Mouse (Mus musculus) Patski (cell line): ENCODE results near the gene Dab1. TPM values are rescaled to one million over a fixed set of nuclear protein-coding genes. Genes with fewer than 3 reads are reported as not detected.
A peak's percentile ranks its signal among the peaks of the same experiment; 100 is the strongest.

ENCODE experiments used
- ATAC-seq: fragments of 100-300 bp; one replicate; pipeline ENCODE4 v1.8.0; 2021
- CTCF ChIA-PET: fragments of 350-600 bp; sonication (Branson Sonifier 250); formaldehyde crosslinking; loops from one replicate; lab custom pipeline; 2022; ENCODE audit warnings: inconsistent platforms; lab: Charles Lee
- POLR2A ChIA-PET: fragments of 350-600 bp; sonication (Branson Sonifier 250); formaldehyde crosslinking; loops from one replicate; lab custom pipeline; 2022; ENCODE audit warnings: antibody characterized with exemption, inconsistent platforms; lab: Charles Lee
- DNase-seq: peaks from one replicate; pipeline ENCODE4 v3.0.0-alpha.2; 2011; ENCODE audit warnings: low read depth, low spot score
- H3K27me3 ChIP-seq: fragments of 371-371 bp; one replicate; pipeline ENCODE4 v1.5.1; 2021
- CTCF ChIP-seq: fragments of 100-300 bp; IDR thresholded peaks from one replicate; pipeline ENCODE4 v1.5.1; 2021
- in situ Hi-C: fragments of 300-500 bp; cut with MboI; formaldehyde crosslinking; loops from 3 replicates; pipeline ENCODE4 v1.11.1; 2018; ENCODE audit warnings: low pct_unique_long_range_greater_than_20kb, mixed read lengths
- polyA plus RNA-seq: library from polyadenylated mRNA; unstranded; gene quantifications from one replicate; pipeline ENCODE4 v1.2.3, GENCODE M21; 2021

The Dab1 gene
- polyA plus RNA-seq, 1 experiment from 2014 or later = 0.08 TPM

DNA sequence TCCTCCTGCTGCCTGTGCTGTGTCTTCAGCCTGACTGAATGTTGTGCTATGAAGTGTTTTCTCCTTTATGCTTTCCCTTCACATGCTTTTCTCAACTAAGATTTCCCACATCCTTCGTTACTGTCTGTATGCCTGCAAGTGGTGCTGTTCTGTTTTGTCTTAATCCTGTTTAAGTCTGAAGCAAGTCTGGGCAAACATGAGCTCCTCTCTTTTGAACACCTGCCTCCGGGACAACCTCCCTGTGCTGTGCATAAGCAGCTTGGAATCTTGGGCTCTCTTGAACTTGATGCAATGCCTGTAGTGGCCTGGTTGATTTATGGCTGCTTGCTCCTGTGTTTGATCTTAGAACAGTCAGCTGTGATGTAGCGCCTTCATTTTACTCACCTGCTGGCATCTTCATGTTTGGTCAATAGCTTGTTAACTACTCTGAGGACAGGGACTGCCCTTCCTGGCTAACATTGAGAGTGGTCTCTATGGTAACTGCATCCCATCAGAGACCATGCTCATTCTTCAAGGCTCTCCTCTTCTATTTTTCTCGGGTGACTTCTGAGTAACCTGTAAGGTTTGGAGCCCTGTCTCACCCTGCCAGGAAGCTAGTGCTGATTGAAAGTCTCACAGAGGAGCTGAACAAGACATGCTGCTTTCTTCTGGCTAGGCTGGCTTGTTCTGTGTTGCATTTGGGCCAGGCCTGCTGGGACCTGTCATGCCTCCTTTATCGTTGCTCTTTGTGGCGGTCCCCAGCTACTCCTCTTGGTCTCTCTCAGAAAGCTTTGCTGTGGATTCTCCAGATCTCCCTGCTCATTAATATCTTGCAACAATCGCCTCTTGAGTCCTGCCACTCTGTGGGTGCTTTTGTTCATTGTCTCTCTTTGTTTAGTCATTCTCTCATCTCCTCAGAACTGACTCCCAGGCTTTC, 342.2 kb downstream of the Dab1 start:
- DNase-seq (no peak), ATAC-seq (no peak)
- H3K27me3 ChIP-seq = no peaks in the 10 kb centered on the region
- no peak for TF ChIP-seq CTCF
- CTCF ChIA-PET = interaction anchor here (0.9 to 1.1 kb wide), 2 partner anchors 10 to 14 kb away, joined by 3 read pairs; no protein-coding TSS in a partner anchor
- POLR2A ChIA-PET = no interaction called here
- in situ Hi-C loops = no loop called here

DNA sequence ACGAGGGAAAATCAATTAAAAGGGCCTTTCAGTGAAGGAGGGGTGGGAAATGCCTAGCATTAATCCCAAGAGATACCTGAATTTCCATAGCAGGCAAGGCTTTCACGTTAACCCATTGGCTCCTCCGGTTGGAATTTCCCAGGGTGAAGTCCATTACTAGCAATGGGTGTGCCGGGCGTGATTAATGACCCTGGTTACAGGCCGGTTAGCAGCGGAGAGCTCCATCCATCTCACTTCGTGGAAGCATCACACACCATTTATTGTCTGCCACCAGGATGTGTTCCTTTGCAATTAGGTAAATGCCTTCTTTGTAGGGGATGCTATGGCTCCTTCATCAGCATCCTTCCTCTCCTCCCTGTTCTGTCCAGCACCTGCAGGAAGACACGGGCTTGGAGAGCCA, 350.7 kb downstream of the Dab1 start:
- in situ Hi-C loops = no loop called here
- ChIA-PET POLR2A (no interaction called here), CTCF (interaction anchor here (0.8 kb wide), 1 partner anchor 14 kb away, joined by 3 read pairs; no protein-coding TSS in a partner anchor)
- DNase-seq = no peak
- H3K27me3 ChIP-seq = no peaks in the 10 kb centered on the region
- ATAC-seq = no peak
- no peak for TF ChIP-seq CTCF

DNA sequence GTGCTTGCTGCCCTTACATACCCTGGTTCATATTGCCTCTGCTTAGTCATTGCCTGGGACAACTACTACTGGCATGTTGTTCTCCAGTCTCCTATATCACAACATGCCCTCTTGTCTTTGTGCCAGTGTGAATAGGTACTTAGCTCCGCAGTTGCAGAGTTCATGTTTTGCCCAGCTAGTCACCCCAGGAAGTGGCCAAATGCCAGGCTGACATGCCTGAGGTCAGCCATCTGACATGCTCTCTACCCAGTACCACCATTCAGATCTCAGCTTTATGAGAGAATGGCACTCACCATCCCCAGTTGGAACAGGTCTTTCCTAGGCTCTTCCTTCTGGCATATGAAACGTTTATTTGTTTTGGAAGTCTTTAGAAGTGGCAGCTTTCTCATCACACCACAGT, 355.4 kb downstream of the Dab1 start:
- in situ Hi-C loops = no loop called here
- ChIA-PET POLR2A (no interaction called here), CTCF (no interaction called here)
- DNase-seq (no peak), ATAC-seq (no peak)
- TF ChIP-seq CTCF = no peak
- H3K27me3 ChIP-seq = no peaks in the 10 kb centered on the region

DNA sequence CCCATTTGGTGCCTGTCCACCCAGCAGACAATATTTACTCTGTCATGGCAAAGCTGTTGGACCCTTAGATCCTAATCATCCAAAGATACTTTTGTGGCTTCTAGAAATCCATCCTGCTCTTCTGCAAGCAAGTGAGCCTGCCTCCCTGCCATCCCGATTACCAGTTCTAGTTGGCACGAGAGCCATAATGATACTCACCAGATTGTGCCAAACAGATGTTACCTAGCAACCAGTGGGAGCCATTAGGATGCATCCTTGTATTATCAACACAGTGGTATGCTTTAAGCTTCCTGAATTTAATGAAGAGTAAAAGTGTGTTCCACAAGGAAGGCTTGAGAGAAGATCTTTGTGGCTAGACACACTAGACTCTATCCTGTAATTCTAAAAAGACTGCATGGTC, 355.8 kb downstream of the Dab1 start:
- CTCF ChIA-PET = no interaction called here
- no peaks in the 10 kb centered on the region for H3K27me3 ChIP-seq
- no peak for TF ChIP-seq CTCF
- POLR2A ChIA-PET = no interaction called here
- no peak for ATAC-seq
- no peak for DNase-seq
- in situ Hi-C loops = no loop called here

DNA sequence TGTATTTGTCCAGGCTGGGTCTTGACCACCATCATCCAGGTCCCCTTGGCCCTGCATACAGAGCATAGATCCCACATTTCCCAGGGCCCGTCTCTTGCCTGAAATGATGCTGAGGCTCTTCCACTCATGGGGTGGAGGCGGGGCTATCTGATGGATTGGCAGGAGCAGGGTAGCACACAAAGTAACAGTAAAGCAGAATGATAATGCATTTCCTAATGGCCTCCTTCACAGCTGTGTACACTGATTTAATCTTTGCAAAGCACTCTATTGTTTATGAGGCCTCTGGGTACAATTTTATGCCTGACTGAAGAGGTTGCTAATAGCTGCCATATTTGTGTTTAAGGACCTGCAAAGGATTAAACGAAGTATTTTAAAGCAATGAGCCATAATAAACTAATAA, 374.7 kb downstream of the Dab1 start:
- no peak for TF ChIP-seq CTCF
- no peak for DNase-seq
- H3K27me3 ChIP-seq = no peaks in the 10 kb centered on the region
- POLR2A ChIA-PET = no interaction called here
- in situ Hi-C loops = no loop called here
- no peak for ATAC-seq
- CTCF ChIA-PET = no interaction called here

DNA sequence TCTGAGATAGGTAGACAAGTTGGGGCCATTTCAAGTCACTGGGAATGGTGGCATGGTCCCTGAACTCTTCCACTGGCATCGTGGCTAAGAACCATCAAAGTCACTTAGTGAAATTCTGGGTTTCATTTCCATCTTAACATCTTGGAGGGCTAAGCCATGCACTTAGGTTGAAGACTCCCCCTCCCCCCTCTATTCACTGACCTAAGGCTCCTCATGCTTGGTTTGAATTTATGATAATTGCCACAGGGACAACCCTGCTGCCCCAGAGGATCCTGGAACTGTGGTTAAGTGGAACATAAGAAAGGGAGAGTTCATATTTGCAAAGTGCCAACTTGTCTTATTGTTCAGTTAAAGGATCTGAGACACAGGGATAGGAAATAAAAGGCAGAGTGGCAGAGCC, 375.2 kb downstream of the Dab1 start:
- POLR2A ChIA-PET = no interaction called here
- ATAC-seq (no peak), DNase-seq (no peak)
- no peak for TF ChIP-seq CTCF
- CTCF ChIA-PET = no interaction called here
- in situ Hi-C loops = no loop called here
- no peaks in the 10 kb centered on the region for H3K27me3 ChIP-seq

DNA sequence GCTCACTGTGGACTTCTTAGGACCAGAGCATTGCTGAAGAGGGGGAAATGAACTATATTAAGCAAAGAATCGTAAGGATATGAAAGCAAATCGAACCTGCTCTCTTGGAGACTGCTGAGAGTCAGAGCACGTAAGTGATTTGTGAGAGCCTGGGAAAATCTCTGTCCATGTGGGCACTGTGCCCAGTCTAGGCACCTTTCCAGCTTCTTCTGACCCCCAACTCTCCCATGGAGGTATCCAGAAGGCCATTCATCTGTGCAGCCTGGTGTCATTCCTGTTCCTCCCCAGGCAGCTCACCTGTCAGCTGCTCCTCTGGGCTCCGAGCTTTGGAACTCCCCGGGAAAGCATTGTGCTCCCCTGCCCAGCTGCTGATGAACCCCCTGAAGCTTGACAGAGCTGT, 389.2 kb downstream of the Dab1 start:
- DNase-seq (peak; percentile 4), ATAC-seq (no peak)
- ChIA-PET POLR2A (no interaction called here), CTCF (interaction anchor here (1.3 kb wide), 1 partner anchor 155 kb away, joined by 3 read pairs; no protein-coding TSS in a partner anchor)
- in situ Hi-C loops = no loop called here
- H3K27me3 ChIP-seq = no peaks in the 10 kb centered on the region
- TF ChIP-seq CTCF = no peak

DNA sequence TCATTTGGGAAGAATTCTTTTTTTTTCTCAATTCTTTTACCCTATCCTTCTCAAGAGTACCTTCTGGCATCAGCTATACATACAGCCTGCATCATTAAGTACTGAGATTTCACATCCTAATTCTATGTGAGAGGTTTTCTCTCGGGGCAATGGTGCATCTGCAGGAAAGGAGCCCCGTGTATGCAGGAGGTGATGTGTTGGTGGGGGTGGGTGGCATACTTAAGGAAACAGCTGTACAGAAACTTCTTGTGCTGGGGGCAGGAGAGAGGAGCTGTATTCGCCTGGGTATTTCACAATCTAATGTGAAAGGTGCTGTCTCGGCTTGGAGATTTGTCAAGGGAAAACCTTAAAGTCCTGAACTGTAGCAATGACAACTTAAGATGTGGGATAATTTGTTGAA, 392.5 kb downstream of the Dab1 start:
- DNase-seq (no peak), ATAC-seq (no peak)
- in situ Hi-C loops = no loop called here
- POLR2A ChIA-PET = no interaction called here
- CTCF ChIA-PET = interaction anchor here (0.5 to 0.9 kb wide), 3 partner anchors 9 to 56 kb away, joined by 3 read pairs; no protein-coding TSS in a partner anchor
- H3K27me3 ChIP-seq = no peaks in the 10 kb centered on the region
- TF ChIP-seq CTCF = no peak

DNA sequence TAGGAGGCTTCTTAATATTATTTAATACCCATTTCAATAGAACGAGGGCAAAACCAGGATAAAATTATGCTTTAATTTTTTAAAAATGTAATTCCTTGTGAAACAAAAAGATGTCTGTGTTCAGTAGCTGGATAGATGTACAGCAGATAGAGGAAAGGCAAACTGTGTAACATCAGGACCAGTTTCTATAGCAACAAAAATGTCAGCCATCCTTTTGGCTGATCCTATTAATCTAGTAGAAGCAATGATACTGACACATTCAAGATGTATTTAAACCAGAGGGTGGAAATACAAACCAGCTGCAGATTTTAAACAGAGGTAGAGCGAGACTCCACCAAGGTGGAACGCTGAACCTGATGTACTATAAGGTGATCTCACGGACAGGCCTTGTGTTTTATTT, 393.0 kb downstream of the Dab1 start:
- no peak for ATAC-seq

DNA sequence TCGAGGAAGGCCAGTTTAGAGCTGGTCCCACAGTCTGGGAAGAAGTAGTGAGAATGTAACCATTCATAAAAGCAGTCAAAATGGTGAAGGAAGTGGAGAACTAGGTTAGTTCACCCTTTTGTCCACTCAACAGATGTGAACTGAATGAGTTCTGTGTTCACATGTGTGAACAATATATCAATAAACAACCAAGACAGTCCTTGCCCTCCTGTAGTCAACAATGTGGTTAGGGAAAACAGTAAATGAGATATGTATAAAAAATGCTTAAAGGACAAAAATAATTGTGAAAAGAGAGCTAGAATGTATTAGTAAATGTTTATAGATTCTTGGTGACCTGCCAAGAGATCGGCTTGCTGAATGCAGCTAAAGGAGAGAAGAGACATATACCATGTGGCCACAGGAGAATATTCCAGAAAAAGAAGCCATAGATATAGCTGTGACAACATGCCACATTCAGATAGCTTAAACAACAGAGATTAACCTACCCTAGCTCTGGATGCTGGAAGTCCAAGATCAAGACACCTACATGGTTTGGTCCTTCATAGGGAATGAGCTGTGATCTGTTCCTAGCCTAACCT, 406.0 kb downstream of the Dab1 start:
- ATAC-seq (no peak), DNase-seq (no peak)
- no peak for TF ChIP-seq CTCF
- CTCF ChIA-PET = interaction anchor here (1.3 kb wide), 1 partner anchor 9 kb away, joined by 4 read pairs; no protein-coding TSS in a partner anchor
- in situ Hi-C loops = no loop called here
- H3K27me3 ChIP-seq = no peaks in the 10 kb centered on the region
- POLR2A ChIA-PET = no interaction called here

More for the DNA sequence above, 393.0 kb downstream of the Dab1 start:
- H3K27me3 ChIP-seq = no peaks in the 10 kb centered on the region
- in situ Hi-C loops = no loop called here
- DNase-seq = no peak
- TF ChIP-seq CTCF = no peak
- ChIA-PET POLR2A (no interaction called here), CTCF (interaction anchor here (0.5 to 0.9 kb wide), 2 partner anchors 9 to 39 kb away, joined by 3 read pairs; no protein-coding TSS in a partner anchor)

DNA sequence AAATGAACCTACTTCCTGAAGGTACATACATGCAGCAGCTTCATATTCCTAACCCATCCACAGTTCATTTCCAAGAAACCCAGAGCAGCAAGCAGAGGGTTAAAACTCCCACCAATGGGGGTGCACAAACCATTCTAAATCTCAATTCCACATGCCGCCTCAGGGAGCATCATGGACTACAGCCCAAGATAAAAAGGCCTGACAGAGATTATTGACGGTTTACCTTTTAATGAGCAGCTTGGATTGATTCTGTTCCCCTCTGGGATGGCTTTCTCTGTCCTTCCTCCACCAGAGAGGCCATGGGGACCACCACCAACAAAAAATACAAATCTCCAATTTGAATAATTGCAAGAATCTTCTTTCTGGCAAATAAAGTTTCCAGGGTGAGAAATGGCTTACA, 407.7 kb downstream of the Dab1 start:
- in situ Hi-C loops = no loop called here
- DNase-seq (no peak), ATAC-seq (no peak)
- ChIA-PET CTCF (no interaction called here), POLR2A (no interaction called here)
- TF ChIP-seq CTCF = no peak
- H3K27me3 ChIP-seq = no peaks in the 10 kb centered on the region
